Mouse (Mus musculus): Measurements from ENCODE around the gene Gpsm2. TPM values are rescaled to one million over a fixed set of nuclear protein-coding genes. Genes with fewer than 3 reads are reported as not detected.
A peak's percentile ranks its signal among the peaks of the same experiment; 100 is the strongest.
"Not testable (repeated sequence)": the region's sequence is repeated elsewhere in the genome, so short reads cannot be mapped to it uniquely, and the experiment has no call there.

Gene Gpsm2
- polyA plus RNA-seq, 1 experiment = 4.8 TPM

GRCm38 (mm10) chr3:108658612-108659011, 63.5 kb downstream of the Gpsm2 start:
- TF ChIP-seq CTCF (IDR thresholded peaks at IDR 0.05; ENCODE audit: control insufficient read depth, insufficient read depth, insufficient replicate concordance, low read depth, low read length) (no peak), POLR2A (IDR thresholded peaks at IDR 0.05; ENCODE audit: control insufficient read depth, low read depth, low read length) (no peak)
- no peak overlapping the region for H3K4me3 ChIP-seq (ENCODE audit: control insufficient read depth, low read depth, low read length)
- no peaks in the 10 kb centered on the region for H3K27me3 ChIP-seq (ENCODE audit: control insufficient read depth, insufficient read depth, low read length)
- H3K27ac ChIP-seq (ENCODE audit: control insufficient read depth, insufficient read depth, low read depth, low read length) = no peak overlapping the region
- peaks cover 8% of the 10 kb centered on the region for H3K4me1 ChIP-seq (ENCODE audit: control insufficient read depth, insufficient read depth, low read length)
- no peaks in the 10 kb centered on the region for H3K36me3 ChIP-seq (ENCODE audit: control insufficient read depth, insufficient read depth, low read length)

GRCm38 (mm10) chr3:108655486-108655885, 66.6 kb downstream of the Gpsm2 start:
- H3K4me1 ChIP-seq (ENCODE audit: control insufficient read depth, insufficient read depth, low read length) = peaks cover 11% of the 10 kb centered on the region
- no peak overlapping the region for H3K27ac ChIP-seq (ENCODE audit: control insufficient read depth, insufficient read depth, low read depth, low read length)
- H3K4me3 ChIP-seq (ENCODE audit: control insufficient read depth, low read depth, low read length) = no peak overlapping the region
- no peaks in the 10 kb centered on the region for H3K36me3 ChIP-seq (ENCODE audit: control insufficient read depth, insufficient read depth, low read length)
- H3K27me3 ChIP-seq (ENCODE audit: control insufficient read depth, insufficient read depth, low read length) = no peaks in the 10 kb centered on the region
- no peak for TF ChIP-seq POLR2A (IDR thresholded peaks at IDR 0.05; ENCODE audit: control insufficient read depth, low read depth, low read length)
- TF ChIP-seq CTCF (IDR thresholded peaks at IDR 0.05; ENCODE audit: control insufficient read depth, insufficient read depth, insufficient replicate concordance, low read depth, low read length) = no peak

GRCm38 (mm10) chr3:108654566-108654965, 67.5 kb downstream of the Gpsm2 start:
- Histone ChIP-seq H3K36me3 (ENCODE audit: control insufficient read depth, insufficient read depth, low read length) (no peaks in the 10 kb centered on the region), H3K4me3 (ENCODE audit: control insufficient read depth, low read depth, low read length) (peak overlapping the region; percentile 63), H3K4me1 (ENCODE audit: control insufficient read depth, insufficient read depth, low read length) (peaks cover 11% of the 10 kb centered on the region), H3K27ac (ENCODE audit: control insufficient read depth, insufficient read depth, low read depth, low read length) (no peak overlapping the region), H3K27me3 (ENCODE audit: control insufficient read depth, insufficient read depth, low read length) (no peaks in the 10 kb centered on the region)
- TF ChIP-seq POLR2A (IDR thresholded peaks at IDR 0.05; ENCODE audit: control insufficient read depth, low read depth, low read length) (no peak), CTCF (IDR thresholded peaks at IDR 0.05; ENCODE audit: control insufficient read depth, insufficient read depth, insufficient replicate concordance, low read depth, low read length) (no peak)

GRCm38 (mm10) chr3:108653710-108654379, 68.3 kb downstream of the Gpsm2 start, which contains the start of gene Clcc1:
Gene Clcc1 (plus strand): TSS chr3:108653913.
- H3K27ac ChIP-seq (ENCODE audit: control insufficient read depth, insufficient read depth, low read depth, low read length) = peak within 1 kb of the TSS; percentile 90

GRCm38 (mm10) chr3:108652866-108653642, 69.1 kb downstream of the Gpsm2 start:
- H3K27ac ChIP-seq (ENCODE audit: control insufficient read depth, insufficient read depth, low read depth, low read length) = no peak overlapping the region

More at GRCm38 (mm10) chr3:108653710-108654379, 68.3 kb downstream of the Gpsm2 start, which contains the start of gene Clcc1:
- H3K36me3 ChIP-seq (ENCODE audit: control insufficient read depth, insufficient read depth, low read length) = no peaks in the 10 kb centered on the region
- peaks cover 11% of the 10 kb centered on the region for H3K4me1 ChIP-seq (ENCODE audit: control insufficient read depth, insufficient read depth, low read length)
- no peaks in the 10 kb centered on the region for H3K27me3 ChIP-seq (ENCODE audit: control insufficient read depth, insufficient read depth, low read length)
- H3K4me3 ChIP-seq (ENCODE audit: control insufficient read depth, low read depth, low read length) = peak within 1 kb of the TSS; percentile 100
- TF ChIP-seq CTCF (IDR thresholded peaks at IDR 0.05; ENCODE audit: control insufficient read depth, insufficient read depth, insufficient replicate concordance, low read depth, low read length) (no peak), POLR2A (IDR thresholded peaks at IDR 0.05; ENCODE audit: control insufficient read depth, low read depth, low read length) (peak; percentile 96)

GRCm38 (mm10) chr3:108647681-108648080, 74.4 kb downstream of the Gpsm2 start:
- not testable (repeated sequence) for H3K4me1 ChIP-seq (ENCODE audit: control insufficient read depth, insufficient read depth, low read length); H3K36me3 ChIP-seq (ENCODE audit: control insufficient read depth, insufficient read depth, low read length); H3K27ac ChIP-seq (ENCODE audit: control insufficient read depth, insufficient read depth, low read depth, low read length); H3K4me3 ChIP-seq (ENCODE audit: control insufficient read depth, low read depth, low read length); H3K27me3 ChIP-seq (ENCODE audit: control insufficient read depth, insufficient read depth, low read length)

More at GRCm38 (mm10) chr3:108652866-108653642, 69.1 kb downstream of the Gpsm2 start:
- Histone ChIP-seq H3K4me1 (ENCODE audit: control insufficient read depth, insufficient read depth, low read length) (peaks cover 11% of the 10 kb centered on the region), H3K27me3 (ENCODE audit: control insufficient read depth, insufficient read depth, low read length) (no peaks in the 10 kb centered on the region), H3K4me3 (ENCODE audit: control insufficient read depth, low read depth, low read length) (peak overlapping the region; percentile 16; the same call in 1 of the 2 replicates), H3K36me3 (ENCODE audit: control insufficient read depth, insufficient read depth, low read length) (no peaks in the 10 kb centered on the region)
- TF ChIP-seq POLR2A (IDR thresholded peaks at IDR 0.05; ENCODE audit: control insufficient read depth, low read depth, low read length) = no peak
- no peak for TF ChIP-seq CTCF (IDR thresholded peaks at IDR 0.05; ENCODE audit: control insufficient read depth, insufficient read depth, insufficient replicate concordance, low read depth, low read length)

- Histone ChIP-seq H3K27me3 (ENCODE audit: control insufficient read depth, insufficient read depth, low read length) (no peaks in the 10 kb centered on the region), H3K27ac (ENCODE audit: control insufficient read depth, insufficient read depth, low read depth, low read length) (no peak overlapping the region), H3K4me3 (ENCODE audit: control insufficient read depth, low read depth, low read length) (no peak overlapping the region), H3K4me1 (ENCODE audit: control insufficient read depth, insufficient read depth, low read length) (no peaks in the 10 kb centered on the region), H3K36me3 (ENCODE audit: control insufficient read depth, insufficient read depth, low read length) (no peaks in the 10 kb centered on the region)
- TF ChIP-seq CTCF (IDR thresholded peaks at IDR 0.05; ENCODE audit: control insufficient read depth, insufficient read depth, insufficient replicate concordance, low read depth, low read length) (no peak), POLR2A (IDR thresholded peaks at IDR 0.05; ENCODE audit: control insufficient read depth, low read depth, low read length) (no peak)
These were observed 76.1 kb downstream of the Gpsm2 start for GRCm38 (mm10) chr3:108646036-108646435.

Data from testis, adult 2 months (tissue).